Mouse (Mus musculus) kidney, postnatal 10 days (tissue): ENCODE data around the gene Slc27a1.

ENCODE experiments used
- DNase-seq: peaks from one replicate; pipeline ENCODE4 v3.0.0; 2021; ENCODE audit warnings: mixed read lengths

The Slc27a1 gene

DNA sequence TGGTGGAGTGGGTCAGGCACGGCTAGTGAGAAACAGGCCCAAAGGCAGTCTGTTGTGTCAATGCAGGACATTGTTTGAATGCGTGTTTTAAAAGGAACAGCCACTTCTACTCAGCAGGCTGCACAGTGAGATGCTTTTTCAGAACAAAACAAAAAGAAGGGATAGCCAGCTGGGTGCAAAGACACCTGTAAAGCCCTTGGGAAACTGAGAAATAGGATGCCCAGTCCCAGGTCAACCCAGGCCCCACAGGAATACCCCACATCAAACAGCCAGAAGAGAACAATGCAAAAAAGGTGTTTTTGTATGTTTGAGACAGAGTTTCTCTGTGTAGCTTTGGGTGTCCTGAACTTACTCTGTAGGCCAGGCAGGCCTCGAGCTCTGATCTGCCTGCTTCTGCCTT is 20.1 kb downstream of the Slc27a1 start:
- no peak for DNase-seq

DNA sequence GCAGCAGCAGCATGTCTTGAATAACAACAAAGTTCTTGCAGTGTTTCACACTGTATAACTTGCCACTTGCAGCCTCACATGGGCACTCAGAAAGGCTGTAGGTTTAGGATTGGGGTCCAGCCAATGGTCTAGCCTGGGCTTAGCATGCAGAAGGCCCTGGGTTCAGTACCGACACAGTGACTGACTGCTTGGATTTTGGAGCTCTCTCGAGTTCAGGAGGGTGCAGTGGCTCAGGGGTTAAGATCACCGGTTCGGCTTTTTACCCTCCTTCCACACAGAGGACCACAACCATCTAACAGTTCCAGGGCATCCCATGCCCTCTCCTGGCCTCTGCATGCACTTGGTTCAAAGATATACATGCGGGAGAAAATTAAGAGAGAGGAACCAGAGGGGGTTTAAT is 22.3 kb downstream of the Slc27a1 start:
- DNase-seq: no peak

DNA sequence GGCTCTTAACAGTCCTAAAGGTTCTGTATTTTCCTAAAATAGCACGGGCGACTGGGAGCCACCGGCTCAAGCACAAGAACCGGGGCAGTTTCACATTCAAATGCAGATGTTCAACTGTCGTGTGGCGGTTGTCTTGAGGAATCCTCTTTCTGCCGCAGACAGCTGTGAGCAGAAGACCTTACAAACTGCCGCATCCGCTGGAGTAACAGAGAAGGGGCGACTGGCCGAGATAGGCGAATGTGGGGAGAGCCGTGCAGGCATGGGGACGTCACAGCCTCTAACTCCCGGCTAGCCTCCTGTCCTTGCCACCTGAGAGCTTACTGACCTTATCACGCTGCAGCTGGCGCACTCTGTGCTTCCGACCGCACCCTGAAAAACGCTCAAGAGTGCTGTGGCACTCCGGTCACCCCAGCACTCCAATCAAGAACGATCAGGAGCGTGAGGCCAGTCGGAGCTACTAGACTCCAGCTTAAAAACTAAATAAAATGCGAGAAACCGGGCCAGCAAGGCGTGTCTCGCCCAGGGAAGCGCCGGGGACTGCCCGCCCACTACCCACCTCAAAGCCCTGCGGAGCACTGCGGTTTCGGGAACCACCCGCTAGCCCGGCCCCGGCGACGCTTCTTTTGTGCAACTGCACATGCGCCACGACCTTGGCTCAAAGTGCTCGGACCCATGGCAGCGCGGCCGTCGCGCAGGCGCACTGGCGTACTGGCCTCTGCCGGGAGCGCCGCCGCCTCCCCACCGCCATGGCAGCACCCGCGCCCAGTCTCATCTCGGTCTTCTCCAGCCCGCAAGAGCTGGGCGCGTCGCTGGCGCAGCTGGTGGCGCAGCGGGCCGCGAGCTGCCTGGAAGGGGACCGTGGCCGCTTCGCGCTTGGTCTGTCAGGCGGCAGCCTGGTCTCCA is 23.0 kb downstream of the Slc27a1 start, which contains the start of gene Pgls:
TSS of gene Pgls (plus strand) at position 706 of the 903 bp plus-strand sequence.
- peak; percentile 98 for DNase-seq

DNA sequence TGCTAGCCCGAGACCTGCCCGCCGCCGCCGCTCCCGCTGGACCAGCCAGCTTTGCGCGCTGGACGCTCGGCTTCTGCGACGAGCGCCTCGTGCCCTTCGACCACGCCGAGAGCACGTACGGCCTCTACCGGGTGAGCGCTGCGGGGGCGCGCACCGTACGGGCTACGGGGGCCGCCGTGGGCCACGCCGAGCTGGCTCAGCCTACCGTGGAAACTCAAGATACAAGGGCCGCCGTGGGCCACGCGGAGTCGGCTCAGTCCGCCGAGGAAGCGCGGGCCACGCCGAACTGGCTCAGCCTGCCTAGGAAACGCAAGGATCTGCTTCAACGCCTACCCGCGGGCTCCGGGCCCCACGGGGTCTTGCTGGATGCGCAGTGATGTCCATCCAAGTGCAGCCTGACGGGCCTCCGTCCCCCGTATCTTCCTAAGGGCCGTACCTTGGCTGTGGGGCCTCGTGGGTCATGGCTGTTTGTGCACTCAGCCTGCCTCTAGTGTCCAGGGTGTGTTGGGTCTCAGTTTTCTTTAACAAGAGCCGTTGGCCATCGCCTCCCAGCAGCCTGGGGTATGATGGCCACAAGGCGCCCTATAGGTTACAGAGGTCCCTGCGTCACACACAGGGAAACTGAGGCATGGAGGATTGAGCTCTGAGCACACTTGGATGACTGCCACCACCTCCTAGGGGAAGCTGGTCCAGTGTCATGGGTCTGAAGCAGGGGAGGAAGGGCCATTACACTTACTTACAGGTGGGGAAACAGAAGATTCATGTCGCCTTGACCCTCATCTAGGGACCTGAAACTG is 23.9 kb downstream of the Slc27a1 start:
- DNase-seq: peak; percentile 88

DNA sequence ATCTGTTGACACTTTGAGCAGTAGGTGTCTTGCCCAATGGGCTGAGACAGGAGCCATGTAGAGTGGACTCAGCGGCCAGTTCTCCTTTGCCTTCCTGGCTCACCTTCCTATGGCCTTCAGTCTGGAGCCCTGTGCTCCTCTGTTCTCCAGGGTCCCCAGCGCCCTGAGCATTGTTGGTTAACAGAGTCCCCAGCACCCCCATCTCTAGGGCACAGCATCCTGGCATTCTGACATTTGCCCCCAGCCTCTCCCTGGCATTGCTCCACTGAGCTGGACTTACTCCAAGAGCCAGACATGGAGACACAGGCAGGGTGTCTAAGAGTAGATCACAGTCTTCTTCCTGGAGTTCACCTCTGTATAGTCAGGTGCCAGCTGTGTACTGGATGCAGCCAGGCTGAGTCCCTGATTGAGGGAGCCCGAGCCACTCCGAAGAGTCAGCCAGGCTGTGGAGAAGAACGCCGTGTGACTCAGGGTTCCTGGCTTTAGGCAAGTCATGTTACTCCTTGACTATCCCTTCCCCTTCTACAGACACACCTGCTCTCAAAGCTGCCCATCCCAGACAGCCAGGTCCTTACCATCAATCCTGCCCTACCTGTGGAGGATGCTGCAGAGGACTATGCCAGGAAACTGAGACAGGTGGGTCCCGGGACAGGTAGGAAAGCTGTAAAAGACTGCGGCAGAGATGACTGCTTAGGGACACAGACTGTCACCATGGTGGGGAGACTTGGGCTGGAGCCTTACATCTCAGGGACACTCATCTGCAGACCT is 25.1 kb downstream of the Slc27a1 start:
- peak; percentile 52 for DNase-seq

DNA sequence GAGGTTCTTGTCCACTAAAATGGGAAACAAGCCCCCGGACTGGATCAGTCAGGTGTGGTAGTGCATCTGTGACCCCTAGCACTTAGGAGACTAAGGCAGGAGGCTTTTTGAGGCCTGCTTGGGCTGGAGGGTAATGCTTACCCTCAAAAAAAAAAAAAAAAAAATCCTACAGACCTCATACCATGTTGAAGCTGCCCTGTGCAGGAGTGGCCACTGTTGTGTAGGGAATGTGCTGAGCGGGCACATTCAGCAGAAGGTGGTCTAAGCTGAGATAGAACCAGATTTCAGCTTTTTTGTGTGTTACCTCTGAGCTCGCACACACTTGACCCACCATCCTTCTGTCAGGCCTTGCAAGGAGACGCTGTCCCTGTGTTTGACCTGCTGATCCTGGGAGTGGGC is 25.6 kb downstream of the Slc27a1 start:
- DNase-seq: no peak

DNA sequence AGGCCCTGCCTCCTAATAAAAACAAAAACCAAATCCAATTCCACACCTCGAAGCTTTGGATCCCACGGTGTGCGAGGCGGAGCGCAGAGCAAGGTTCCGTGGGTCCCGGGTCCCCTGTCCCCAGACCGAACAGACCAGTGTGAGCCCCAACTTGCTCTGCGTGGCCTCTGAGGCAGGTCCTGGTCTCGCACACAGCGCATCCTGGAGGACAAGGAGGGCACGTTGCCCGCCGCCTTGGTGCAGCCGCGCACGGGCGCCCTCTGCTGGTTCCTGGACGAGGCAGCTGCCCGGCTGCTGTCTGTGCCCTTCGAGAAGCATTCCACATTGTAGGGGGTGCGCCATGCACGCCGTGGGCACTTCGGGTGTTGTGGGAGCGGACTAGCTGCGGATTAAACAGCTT is 27.2 kb downstream of the Slc27a1 start:
- DNase-seq: peak; percentile 95

DNA sequence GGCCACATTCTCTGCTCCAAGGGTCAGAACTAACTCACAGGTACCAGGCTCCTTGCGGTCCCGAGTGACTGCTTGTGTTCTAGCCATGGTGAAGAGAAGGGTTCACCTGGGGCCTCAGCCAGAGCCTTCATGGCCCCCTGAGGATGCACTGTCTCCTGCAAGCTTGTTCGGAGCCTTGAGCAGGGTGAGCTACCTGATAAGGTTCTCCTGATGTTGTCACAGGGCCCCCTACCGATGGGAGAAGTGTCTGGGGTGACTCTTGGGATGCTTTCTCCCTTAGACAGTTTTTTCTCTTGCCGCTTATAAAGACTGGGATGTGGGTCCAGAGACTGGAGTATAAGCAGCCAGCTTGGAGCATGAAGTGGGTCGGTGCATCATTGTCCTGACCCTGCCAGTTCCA is 27.7 kb downstream of the Slc27a1 start:
- no peak for DNase-seq

DNA sequence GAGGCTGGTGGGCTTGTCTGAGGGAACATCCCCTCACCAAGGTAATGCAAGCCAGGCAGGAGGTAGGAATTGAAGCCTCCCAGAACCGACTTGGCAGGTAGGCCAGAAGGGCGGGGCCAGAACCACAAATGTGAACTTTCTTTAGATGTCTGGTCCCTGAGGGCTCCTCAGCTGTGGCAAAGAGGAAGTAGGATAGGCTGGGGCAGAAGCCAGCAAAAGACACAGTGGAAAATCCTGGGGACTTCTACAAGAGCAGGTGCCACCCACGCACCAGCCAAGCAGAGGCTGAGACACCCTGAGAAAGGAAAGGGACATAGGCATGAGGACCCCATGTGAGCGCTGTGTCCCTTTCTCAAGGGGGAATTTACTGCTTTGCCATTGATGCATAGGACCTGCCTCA is 28.1 kb downstream of the Slc27a1 start:
- DNase-seq: no peak

DNA sequence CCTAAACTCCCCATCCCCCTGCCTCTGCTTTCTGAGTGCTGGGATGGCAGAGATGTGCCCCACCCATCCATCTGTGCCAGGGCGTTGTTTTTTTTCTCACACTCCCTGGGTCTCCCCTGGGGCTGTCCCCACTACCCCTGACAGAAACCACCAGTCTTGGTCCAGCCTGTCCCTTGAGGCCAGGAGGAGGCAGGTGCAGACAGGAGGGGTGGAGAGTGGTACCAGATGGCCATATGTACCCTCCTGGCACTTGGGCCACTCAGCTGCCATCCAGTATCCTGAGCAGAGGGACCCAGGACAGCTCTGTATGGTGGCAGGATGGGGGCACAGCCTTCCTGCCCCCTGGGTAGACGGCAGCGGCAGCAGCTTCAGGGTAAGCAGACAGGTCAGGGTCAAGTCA is 28.8 kb downstream of the Slc27a1 start, which contains the start of gene Fam129c:
TSS of gene Fam129c (plus strand) at position 198 of the 400 bp plus-strand sequence.
- no peak for DNase-seq

DNA sequence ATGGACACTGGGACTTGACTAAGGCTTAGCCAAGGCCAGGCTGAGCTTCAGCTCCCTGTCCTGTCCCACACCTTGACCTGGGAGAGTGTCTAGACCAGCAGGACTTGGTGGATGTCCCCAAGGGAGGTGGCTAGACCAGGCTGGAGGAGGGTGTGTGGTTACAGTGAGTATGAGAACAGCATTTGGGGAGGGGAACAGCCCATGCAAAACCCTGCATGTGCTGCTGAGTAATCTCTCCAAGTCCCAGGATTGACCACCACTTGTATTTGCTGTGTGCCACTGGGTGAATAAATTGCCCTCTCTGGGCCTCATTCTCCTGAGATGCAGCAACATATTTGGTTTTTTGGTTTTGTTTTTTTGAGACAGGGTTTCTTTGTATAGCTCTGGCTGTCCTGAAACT is 29.7 kb downstream of the Slc27a1 start:
- no peak for DNase-seq

DNA sequence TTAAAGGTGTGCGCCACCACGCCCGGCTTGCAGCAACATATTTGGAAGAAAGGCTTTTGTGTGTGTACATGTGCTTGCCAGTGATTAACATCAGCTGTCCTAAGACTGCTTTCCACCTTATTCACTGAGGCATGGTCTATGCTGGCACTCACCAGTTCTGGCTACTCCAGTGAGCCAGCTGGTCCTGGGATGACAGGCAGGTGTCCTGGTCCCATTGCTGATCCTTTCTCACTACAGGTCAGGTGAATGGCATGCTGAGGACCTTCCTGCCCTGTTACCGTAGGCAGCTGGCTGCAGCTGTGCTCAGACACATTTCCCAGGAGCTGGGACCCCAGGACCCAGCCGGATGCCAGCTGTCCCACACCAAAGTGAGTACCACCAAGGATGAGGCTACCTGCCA is 30.2 kb downstream of the Slc27a1 start:
- no peak for DNase-seq

DNA sequence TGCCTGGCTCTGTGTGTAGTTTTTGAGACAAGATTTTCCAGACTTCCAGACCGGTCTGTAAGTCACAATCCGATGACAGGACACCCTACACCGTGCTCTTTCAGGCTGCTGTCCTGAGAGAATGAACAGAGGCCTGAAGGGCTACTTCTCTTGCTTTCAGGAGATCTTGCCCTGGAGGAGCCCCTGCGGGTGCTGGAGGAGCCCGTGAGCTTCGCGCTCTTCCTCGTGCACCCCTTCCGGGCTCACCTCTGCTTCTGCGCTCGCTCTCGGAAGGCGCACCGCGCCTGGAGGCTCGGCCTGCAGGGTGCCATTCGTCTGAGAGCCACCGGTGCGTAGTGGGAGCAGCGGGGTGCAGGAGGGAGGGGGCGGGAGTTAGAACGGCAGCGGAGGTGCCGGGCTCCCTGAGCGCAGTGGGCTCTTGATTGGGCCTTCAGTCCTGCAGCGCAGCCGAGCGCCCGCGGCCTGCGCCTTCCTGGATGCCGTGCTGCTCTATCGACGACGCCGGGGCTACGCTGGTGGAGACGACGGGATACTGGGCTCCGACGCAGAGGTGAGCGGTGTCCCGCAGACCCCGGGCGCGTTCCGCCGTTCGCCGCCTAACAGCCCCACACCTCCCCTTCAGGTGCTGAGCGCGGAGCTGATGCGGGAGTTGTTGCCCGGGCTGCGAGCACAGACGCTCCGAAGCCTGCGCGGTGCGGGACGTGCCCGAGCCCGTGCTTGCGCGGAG is 33.4 kb downstream of the Slc27a1 start:
- DNase-seq: peak; percentile 33

DNA sequence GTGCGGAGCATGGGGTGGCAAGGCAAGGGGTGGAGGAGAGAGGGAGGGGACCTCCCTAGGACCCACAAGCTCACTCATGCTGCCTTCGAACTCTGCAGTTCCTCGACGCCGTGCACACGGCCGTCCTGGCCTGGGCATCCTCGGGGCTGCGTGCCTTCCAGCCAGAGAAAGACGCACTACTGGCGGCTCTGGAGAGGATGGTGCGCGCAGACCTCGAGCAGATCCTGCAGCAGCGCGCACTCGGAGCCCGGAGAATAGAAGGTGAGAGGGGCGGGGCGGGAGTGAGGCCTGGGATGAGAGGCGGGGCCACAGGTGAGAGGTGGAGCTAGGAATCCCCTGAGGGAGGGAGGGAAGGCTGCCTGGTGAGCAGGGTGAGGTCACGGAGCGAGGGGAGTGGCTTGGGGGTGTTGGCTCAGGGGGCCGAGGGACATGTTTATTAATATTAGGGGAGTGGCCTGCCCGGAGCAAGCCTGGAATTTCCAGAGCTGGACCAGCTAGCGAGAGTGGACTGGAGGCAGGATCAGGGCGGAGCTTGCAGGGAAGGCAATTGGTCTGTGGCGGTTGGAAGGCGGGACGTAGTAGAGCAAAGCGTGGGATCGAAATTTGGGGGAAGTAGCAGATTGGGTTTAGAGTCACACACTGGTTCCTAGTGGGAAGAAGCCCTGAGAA is 34.1 kb downstream of the Slc27a1 start:
- peak; percentile 91 for DNase-seq

DNA sequence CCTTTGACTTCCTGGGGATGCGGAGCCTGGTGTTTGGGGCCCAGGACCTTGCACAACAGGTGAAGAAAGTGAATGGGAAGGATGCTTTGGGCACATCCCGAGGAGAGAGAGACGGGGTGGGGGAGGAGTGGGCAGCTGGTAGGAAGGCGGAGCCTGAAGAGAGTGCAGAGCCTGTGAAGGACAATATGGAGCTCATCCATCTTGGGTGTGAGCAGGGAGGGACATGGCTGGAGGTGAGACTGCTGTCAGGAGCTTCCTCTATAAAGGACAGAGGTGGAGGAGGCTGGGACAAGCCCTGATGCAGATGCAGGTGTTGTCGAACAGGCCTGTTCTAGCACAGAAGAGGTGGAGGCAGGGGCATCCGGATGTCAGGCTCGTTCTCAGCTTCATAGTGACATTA is 35.3 kb downstream of the Slc27a1 start:
- no peak for DNase-seq

DNA sequence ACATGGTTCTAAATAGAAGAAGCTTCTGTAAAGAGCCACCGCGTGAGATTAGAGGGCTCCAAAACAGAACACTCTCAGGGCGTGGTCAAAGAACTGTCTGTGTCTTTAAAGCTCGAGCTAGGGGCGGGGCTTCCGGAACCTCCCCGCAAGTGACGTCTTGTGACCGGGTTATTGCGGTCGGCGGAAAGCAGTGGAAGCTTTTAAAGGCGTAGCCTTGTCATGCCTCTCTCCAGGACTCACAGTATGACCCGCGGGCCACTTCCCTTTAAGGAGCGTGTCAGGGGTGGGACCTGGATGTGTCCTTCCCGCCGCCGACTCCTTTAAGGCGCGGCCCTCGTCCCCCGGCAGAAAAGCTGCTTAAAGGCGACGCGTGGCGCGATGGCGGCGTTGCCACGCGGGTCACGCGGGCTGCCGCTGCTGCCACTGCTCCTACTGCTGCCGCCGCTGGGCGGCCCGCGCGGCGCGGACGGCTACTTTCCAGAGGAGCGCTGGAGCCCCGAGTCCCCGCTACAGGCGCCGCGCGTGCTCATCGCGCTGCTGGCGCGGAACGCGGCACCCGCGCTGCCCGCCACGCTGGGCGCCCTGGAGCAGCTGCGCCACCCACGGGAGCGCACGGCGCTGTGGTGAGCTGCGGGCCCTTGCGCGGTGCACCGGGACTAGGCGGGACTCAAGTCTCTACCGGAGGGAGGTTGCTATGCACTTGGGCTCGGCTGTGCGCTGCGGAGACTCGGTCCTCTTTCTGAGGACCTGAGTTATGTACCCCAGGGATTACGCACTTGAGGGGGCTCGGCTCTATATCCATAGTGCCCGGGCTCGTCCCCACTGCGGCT is 42.4 kb downstream of the Slc27a1 start, which contains the start of gene Colgalt1:
TSS of gene Colgalt1 (plus strand) at position 177 of the 830 bp plus-strand sequence.
- DNase-seq: peak; percentile 98

DNA sequence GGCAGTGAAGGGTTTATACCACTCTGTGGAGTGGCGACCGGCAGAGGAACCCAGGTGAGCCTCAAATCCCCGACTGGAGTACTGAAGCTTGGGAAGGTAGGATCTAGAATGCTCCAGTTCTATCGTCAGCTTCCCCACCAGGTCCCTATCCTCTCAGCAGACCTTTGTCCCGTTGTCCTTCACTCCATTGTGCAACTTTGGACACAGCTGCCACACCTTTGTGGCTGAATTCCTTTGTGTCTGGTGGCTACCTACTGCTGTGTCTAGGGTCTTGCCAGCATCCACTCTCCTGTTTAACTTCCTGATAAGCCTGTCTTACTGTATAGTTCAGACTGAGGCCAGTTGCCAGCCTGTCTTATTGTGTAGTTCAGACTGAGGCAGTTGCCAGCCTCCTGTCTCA is 43.5 kb downstream of the Slc27a1 start:
- DNase-seq: no peak

DNA sequence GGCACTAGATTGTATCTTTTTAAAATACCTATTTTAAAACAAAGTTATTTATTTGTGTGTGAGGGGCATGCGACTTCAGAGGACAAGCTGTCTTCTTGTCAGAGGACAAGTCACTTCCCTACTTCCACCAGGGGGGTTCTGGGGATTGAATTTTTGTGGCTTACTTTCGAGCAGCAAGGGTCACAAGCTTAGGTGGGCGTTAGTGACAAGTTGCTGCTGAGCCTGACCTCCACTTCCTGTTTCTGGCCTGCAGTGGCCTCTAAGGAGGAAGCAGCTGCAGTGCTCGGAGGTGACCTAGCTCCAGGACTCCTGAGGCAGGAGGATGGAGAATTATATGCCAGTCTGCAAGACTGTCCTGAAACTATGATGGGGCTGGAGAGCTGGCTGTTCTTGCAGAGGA is 44.7 kb downstream of the Slc27a1 start:
- DNase-seq: peak; percentile 24

DNA sequence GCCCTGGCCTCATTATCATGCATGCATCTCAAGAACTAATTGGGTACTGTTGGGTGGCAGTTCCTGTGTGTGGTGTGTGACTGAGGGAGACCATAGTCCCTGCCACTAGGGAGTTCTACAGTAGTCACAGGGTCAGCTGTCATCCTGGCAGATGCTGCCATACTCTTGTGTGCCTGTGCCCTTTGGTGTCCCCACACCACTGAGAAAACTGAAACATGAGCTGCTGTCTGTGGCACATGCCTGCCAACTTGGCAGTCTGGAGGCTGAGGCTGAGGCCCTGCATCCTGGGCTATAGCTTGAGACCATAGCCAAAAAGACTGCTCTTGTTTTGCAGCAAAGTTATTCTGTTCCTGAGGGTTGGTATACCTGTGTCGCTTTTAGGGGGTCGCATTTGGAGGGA is 51.1 kb downstream of the Slc27a1 start:
- DNase-seq: no peak

DNA sequence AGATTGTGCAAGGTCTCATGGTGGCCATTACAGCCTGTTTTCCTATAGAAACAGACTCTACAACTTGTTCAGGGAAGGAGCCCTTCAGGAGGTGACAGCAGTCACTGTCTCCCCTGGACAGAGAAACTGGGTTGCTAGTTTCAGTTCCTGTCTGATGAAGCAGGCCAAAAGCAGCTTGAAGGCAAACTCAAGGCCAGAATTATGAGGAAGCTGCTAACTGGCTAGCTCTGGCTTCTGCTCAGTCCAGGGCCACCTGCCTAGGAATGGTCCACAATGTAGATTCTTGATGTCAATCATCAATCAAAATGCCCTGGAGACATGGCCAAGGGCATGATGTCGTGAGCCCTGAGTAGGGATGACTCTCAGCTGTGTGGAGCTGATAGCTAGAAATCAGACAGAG is 56.4 kb downstream of the Slc27a1 start:
- no peak for DNase-seq

DNA sequence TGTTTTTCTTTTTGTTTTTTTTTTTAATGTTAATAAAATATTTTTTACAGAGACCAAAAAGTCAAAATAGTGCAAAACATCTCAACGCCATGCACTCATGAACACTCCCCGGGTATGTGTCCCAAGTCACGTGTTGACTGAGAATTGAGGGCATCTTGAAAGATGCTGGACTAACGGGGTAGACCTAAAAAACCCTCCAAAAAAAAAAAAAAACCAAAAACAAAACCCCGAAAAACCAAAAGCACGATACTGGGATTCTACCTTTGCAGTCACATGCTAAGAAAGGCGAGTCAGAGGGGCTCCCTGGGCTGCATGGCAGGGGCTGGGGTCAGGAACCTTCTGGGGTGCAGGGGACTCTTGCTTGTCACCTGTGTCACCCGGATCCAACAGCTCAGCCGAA is 58.1 kb downstream of the Slc27a1 start:
- no peak for DNase-seq
